Mouse (Mus musculus) lung, adult 2 months (tissue): Measurements from ENCODE around the gene Hacd3.

ENCODE experiments used
- CTCF ChIP-seq: fragments of 200-500 bp; IDR thresholded peaks from 2 replicates; pipeline ENCODE4 v1.5.1; 2011; ENCODE audit warnings: mild to moderate bottlenecking, low read length, control low read depth; ENCODE audit not compliant: insufficient read depth
- POLR2A ChIP-seq: fragments of 200-500 bp; IDR thresholded peaks from 2 replicates; pipeline ENCODE4 v1.6.1; 2011; ENCODE audit warnings: low read depth, mild to moderate bottlenecking, control low read depth, low read length, borderline replicate concordance; ENCODE audit errors: extremely low read depth

- no peak for TF ChIP-seq CTCF
- TF ChIP-seq POLR2A, result no peak
Measured at GRCm38 (mm10) chr9:64957276-64957675, 64.2 kb downstream of the Hacd3 start.
